Mouse (Mus musculus): ENCODE measurements around the gene Gsn. TPM values are rescaled to one million over a fixed set of nuclear protein-coding genes. Genes with fewer than 3 reads are reported as not detected.

Gene Gsn
- total RNA-seq, 1 experiment = 165 TPM

DNA sequence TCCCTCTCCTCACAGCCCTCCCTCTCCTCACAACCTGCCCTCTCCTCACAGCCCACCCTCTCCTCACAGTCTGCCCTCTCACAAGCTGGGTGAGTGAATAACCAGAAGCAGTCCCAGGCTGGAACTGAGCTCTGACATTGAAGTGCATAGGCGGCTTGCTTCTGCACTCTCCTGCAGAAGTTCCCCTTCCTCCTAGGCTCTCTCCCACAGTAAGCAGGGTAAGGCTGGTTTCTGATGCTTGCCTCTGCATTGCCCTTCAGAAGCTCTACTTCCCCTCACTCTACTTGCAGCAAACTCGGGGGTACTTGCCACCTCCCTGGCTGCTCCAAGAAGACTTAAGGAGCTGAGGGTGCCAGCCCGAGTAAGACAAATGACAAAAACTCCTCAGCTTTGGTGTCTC lies 11.9 kb upstream of the Gsn start:
- no peak overlapping the region for H3K4me3 ChIP-seq (ENCODE audit: insufficient read depth in 1 of 2, low read depth in 1 of 2, low read length in 2 of 2, poor library complexity in 1 of 2, severe bottlenecking in 1 of 2)
- TF ChIP-seq ZNF384 (IDR thresholded peaks at IDR 0.05; ENCODE audit: low read depth, low read length) = no peak
- no peak for TF ChIP-seq HCFC1 (IDR thresholded peaks at IDR 0.05; ENCODE audit: borderline replicate concordance, insufficient read depth, low read length)
- no peak for TF ChIP-seq ZC3H11A (IDR thresholded peaks at IDR 0.05; ENCODE audit: borderline replicate concordance, low read depth, low read length)
- no peak for TF ChIP-seq CHD2 (IDR thresholded peaks at IDR 0.05; ENCODE audit: low read depth, low read length)
- TF ChIP-seq MAFK (IDR thresholded peaks at IDR 0.05; ENCODE audit: insufficient read depth, low read depth, low read length) = no peak
- no peaks in the 10 kb centered on the region for H3K36me3 ChIP-seq (ENCODE audit: control insufficient read depth, insufficient read depth, low read length, poor library complexity, severe bottlenecking)
- in situ Hi-C loops (cut with MboI; ENCODE audit: low sequenced_read_pairs in 2 of 2, unreplicated experiment in 2 of 2) = no loop called here
- H3K9me3 ChIP-seq (ENCODE audit: control insufficient read depth, insufficient read depth, low read depth, low read length) = no peaks in the 10 kb centered on the region
- no peak overlapping the region for H3K9ac ChIP-seq (ENCODE audit: insufficient read depth, low read depth, low read length, poor library complexity, severe bottlenecking)
- DNase-seq (ENCODE audit: low read depth, low spot score) = no peak
- H3K4me1 ChIP-seq (ENCODE audit: control insufficient read depth in 2 of 2, insufficient read depth in 2 of 2, low read length in 2 of 2, poor library complexity in 1 of 2) = peaks cover 0 to 2% of the 10 kb centered on the region in 2 experiments; a peak in 1 of 4 replicates
- peak overlapping the region; percentile 10; the same call in 1 of the 2 replicates for H3K27ac ChIP-seq (ENCODE audit: insufficient read depth, low read depth, low read length, poor library complexity, severe bottlenecking)

DNA sequence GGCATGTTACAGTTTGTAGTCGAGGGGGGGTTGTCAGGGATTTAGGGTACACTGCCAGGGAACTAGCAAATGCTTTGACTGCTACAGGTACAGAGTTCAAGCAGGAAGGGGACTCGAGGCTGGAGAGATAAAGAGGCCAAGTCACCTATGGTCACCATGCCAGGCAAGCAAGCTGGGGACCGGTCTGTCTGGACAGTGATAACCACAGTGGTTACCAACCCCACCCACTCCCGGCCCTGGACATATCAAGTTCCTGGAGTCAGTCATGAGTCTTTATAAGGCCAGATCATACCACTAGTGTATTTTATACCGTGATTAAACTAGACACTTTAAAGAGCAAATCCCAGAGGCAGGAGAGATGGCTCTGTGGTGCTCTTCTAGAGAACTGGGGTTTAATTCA lies 8.4 kb upstream of the Gsn start:
- Histone ChIP-seq H3K36me3 (ENCODE audit: control insufficient read depth, insufficient read depth, low read length, poor library complexity, severe bottlenecking) (no peaks in the 10 kb centered on the region), H3K4me3 (ENCODE audit: insufficient read depth in 1 of 2, low read depth in 1 of 2, low read length in 2 of 2, poor library complexity in 1 of 2, severe bottlenecking in 1 of 2) (no peak overlapping the region), H3K9me3 (ENCODE audit: control insufficient read depth, insufficient read depth, low read depth, low read length) (no peaks in the 10 kb centered on the region), H3K27ac (ENCODE audit: insufficient read depth, low read depth, low read length, poor library complexity, severe bottlenecking) (no peak overlapping the region), H3K4me1 (ENCODE audit: control insufficient read depth in 2 of 2, insufficient read depth in 2 of 2, low read length in 2 of 2, poor library complexity in 1 of 2) (peaks cover 0 to 9% of the 10 kb centered on the region in 2 experiments; a peak in 1 of 4 replicates), H3K9ac (ENCODE audit: insufficient read depth, low read depth, low read length, poor library complexity, severe bottlenecking) (no peak overlapping the region)
- in situ Hi-C loops (cut with MboI; ENCODE audit: low sequenced_read_pairs in 2 of 2, unreplicated experiment in 2 of 2) = no loop called here
- no peak for TF ChIP-seq CHD2 (IDR thresholded peaks at IDR 0.05; ENCODE audit: low read depth, low read length)
- TF ChIP-seq HCFC1 (IDR thresholded peaks at IDR 0.05; ENCODE audit: borderline replicate concordance, insufficient read depth, low read length) = no peak
- no peak for TF ChIP-seq MAFK (IDR thresholded peaks at IDR 0.05; ENCODE audit: insufficient read depth, low read depth, low read length)
- no peak for TF ChIP-seq ZNF384 (IDR thresholded peaks at IDR 0.05; ENCODE audit: low read depth, low read length)
- no peak for TF ChIP-seq ZC3H11A (IDR thresholded peaks at IDR 0.05; ENCODE audit: borderline replicate concordance, low read depth, low read length)
- no peak for DNase-seq (ENCODE audit: low read depth, low spot score)

DNA sequence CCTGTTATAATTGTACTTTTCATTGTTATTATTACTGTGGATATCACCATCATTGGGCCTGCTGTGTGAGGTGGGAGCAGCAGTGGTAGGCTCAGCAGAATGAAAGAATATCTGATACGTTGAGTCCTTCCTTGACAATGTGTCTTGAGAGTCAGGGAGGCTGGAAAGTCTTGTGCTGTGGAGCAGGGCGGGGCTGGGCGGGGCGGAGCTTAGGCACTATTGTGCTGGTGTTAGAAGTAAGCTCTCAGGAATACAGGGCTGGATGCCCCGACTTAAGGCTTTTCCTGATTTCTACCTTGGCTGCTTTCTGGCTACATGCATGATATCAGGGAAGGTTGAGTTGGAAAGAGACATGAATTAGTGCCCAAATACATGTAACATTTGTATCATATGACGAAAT lies 3.4 kb upstream of the Gsn start:
- H3K9me3 ChIP-seq (ENCODE audit: control insufficient read depth, insufficient read depth, low read depth, low read length) = no peaks in the 10 kb centered on the region
- in situ Hi-C loops (cut with MboI; ENCODE audit: low sequenced_read_pairs in 2 of 2, unreplicated experiment in 2 of 2) = no loop called here
- TF ChIP-seq ZC3H11A (IDR thresholded peaks at IDR 0.05; ENCODE audit: borderline replicate concordance, low read depth, low read length) (no peak), MAFK (IDR thresholded peaks at IDR 0.05; ENCODE audit: insufficient read depth, low read depth, low read length) (no peak), HCFC1 (IDR thresholded peaks at IDR 0.05; ENCODE audit: borderline replicate concordance, insufficient read depth, low read length) (no peak), CHD2 (IDR thresholded peaks at IDR 0.05; ENCODE audit: low read depth, low read length) (no peak), ZNF384 (IDR thresholded peaks at IDR 0.05; ENCODE audit: low read depth, low read length) (no peak)
- no peak overlapping the region for H3K4me3 ChIP-seq (ENCODE audit: insufficient read depth in 1 of 2, low read depth in 1 of 2, low read length in 2 of 2, poor library complexity in 1 of 2, severe bottlenecking in 1 of 2)
- H3K4me1 ChIP-seq (ENCODE audit: control insufficient read depth in 2 of 2, insufficient read depth in 2 of 2, low read length in 2 of 2, poor library complexity in 1 of 2) = peaks cover 1 to 9% of the 10 kb centered on the region in 2 experiments; a peak in 2 of 4 replicates
- no peak for DNase-seq (ENCODE audit: low read depth, low spot score)
- no peak overlapping the region for H3K9ac ChIP-seq (ENCODE audit: insufficient read depth, low read depth, low read length, poor library complexity, severe bottlenecking)
- no peak overlapping the region for H3K27ac ChIP-seq (ENCODE audit: insufficient read depth, low read depth, low read length, poor library complexity, severe bottlenecking)
- H3K36me3 ChIP-seq (ENCODE audit: control insufficient read depth, insufficient read depth, low read length, poor library complexity, severe bottlenecking) = no peaks in the 10 kb centered on the region

DNA sequence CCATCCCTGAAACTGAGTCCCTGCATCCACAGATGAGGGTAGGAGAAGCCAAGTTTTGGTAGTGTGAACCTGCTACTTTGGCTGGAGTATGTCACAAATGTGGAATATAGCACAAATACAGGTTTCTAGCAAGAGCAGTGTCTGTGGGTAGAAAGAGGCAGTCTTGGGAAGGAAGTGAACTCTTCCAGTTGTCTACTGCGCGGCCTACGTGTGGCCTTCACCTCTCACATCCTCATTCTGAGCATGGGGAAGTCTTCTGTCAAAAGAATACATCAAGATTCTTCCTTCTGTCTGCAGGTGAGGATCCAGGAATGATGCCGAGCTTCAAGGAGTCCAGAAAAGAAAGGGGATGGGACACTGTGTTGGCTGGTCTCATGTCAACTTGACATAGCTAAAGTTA lies 2.4 kb upstream of the Gsn start:
- H3K27ac ChIP-seq (ENCODE audit: insufficient read depth, low read depth, low read length, poor library complexity, severe bottlenecking) = no peak overlapping the region
- no peaks in the 10 kb centered on the region for H3K9me3 ChIP-seq (ENCODE audit: control insufficient read depth, insufficient read depth, low read depth, low read length)
- no peak overlapping the region for H3K9ac ChIP-seq (ENCODE audit: insufficient read depth, low read depth, low read length, poor library complexity, severe bottlenecking)
- no peak overlapping the region for H3K4me3 ChIP-seq (ENCODE audit: insufficient read depth in 1 of 2, low read depth in 1 of 2, low read length in 2 of 2, poor library complexity in 1 of 2, severe bottlenecking in 1 of 2)
- TF ChIP-seq ZNF384 (IDR thresholded peaks at IDR 0.05; ENCODE audit: low read depth, low read length) (no peak), CHD2 (IDR thresholded peaks at IDR 0.05; ENCODE audit: low read depth, low read length) (no peak)
- in situ Hi-C loops (cut with MboI; ENCODE audit: low sequenced_read_pairs in 2 of 2, unreplicated experiment in 2 of 2) = no loop called here
- peaks cover 1 to 7% of the 10 kb centered on the region in 2 experiments; a peak in 2 of 4 replicates for H3K4me1 ChIP-seq (ENCODE audit: control insufficient read depth in 2 of 2, insufficient read depth in 2 of 2, low read length in 2 of 2, poor library complexity in 1 of 2)
- DNase-seq (ENCODE audit: low read depth, low spot score) = no peak
- no peaks in the 10 kb centered on the region for H3K36me3 ChIP-seq (ENCODE audit: control insufficient read depth, insufficient read depth, low read length, poor library complexity, severe bottlenecking)

DNA sequence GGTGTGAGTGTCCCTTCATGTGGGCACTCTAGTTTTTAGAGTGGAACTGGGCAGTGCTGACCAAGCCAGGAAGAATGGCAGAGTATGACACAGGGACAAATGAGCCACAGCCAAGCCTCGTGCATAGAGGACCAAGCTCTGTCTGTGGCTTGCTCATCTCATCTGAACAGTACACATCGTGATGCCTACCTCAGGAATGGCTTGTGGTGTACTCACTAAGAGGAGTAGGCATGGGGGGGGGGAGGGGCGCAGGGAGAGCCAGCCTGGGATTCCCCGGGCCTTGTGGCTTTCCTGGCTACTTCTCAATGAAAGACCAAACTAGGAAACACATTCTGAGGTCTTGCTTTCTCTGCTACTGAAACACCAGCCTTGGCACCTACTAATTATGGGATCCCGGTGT lies 1.2 kb upstream of the Gsn start:
- no peak for DNase-seq (ENCODE audit: low read depth, low spot score)
- in situ Hi-C loops (cut with MboI; ENCODE audit: low sequenced_read_pairs in 2 of 2, unreplicated experiment in 2 of 2) = no loop called here
- Histone ChIP-seq H3K4me1 (ENCODE audit: control insufficient read depth in 2 of 2, insufficient read depth in 2 of 2, low read length in 2 of 2, poor library complexity in 1 of 2) (peaks cover 1 to 4% of the 10 kb centered on the region in 2 experiments; a peak in 2 of 4 replicates), H3K36me3 (ENCODE audit: control insufficient read depth, insufficient read depth, low read length, poor library complexity, severe bottlenecking) (no peaks in the 10 kb centered on the region), H3K9me3 (ENCODE audit: control insufficient read depth, insufficient read depth, low read depth, low read length) (no peaks in the 10 kb centered on the region), H3K4me3 (ENCODE audit: insufficient read depth in 1 of 2, low read depth in 1 of 2, low read length in 2 of 2, poor library complexity in 1 of 2, severe bottlenecking in 1 of 2) (no peak overlapping the region), H3K9ac (ENCODE audit: insufficient read depth, low read depth, low read length, poor library complexity, severe bottlenecking) (no peak overlapping the region), H3K27ac (ENCODE audit: insufficient read depth, low read depth, low read length, poor library complexity, severe bottlenecking) (no peak overlapping the region)
- TF ChIP-seq CHD2 (IDR thresholded peaks at IDR 0.05; ENCODE audit: low read depth, low read length) (no peak), ZNF384 (IDR thresholded peaks at IDR 0.05; ENCODE audit: low read depth, low read length) (no peak), ZC3H11A (IDR thresholded peaks at IDR 0.05; ENCODE audit: borderline replicate concordance, low read depth, low read length) (no peak), HCFC1 (IDR thresholded peaks at IDR 0.05; ENCODE audit: borderline replicate concordance, insufficient read depth, low read length) (no peak), MAFK (IDR thresholded peaks at IDR 0.05; ENCODE audit: insufficient read depth, low read depth, low read length) (no peak)

Data from ES-E14 (cell line).